Mouse (Mus musculus) CH12.LX (cell line): ENCODE results near the gene Acyp2. TPM values are rescaled to one million over a fixed set of nuclear protein-coding genes. Genes with fewer than 3 reads are reported as not detected.

ENCODE experiments used
- DNase-seq: peaks from one replicate; pipeline ENCODE4 v3.0.0-alpha.2; 2013; ENCODE audit errors: extremely low read depth
- H3K27ac ChIP-seq: 2 replicates; pipeline ENCODE4 v1.5.1; 2012; ENCODE audit warnings: low read depth, mild to moderate bottlenecking, control low read depth, moderate library complexity; ENCODE audit not compliant: insufficient read depth
- H3K27me3 ChIP-seq: replicated peaks from 2 replicates; pipeline ENCODE3; 2012; ENCODE audit warnings: inconsistent platforms
- H3K36me3 ChIP-seq, 2 experiments: replicated peaks in 1 of 2; 2 replicates each; pipeline versions ENCODE3 to v1.6.1; 2012; ENCODE audit warnings: inconsistent platforms in 1 of 2, low read length in 1 of 2, mild to moderate bottlenecking in 1 of 2, mixed read lengths in 1 of 2, moderate library complexity in 1 of 2; ENCODE audit not compliant: control insufficient read depth in 1 of 2, insufficient read depth in 1 of 2
- H3K4me1 ChIP-seq, 2 experiments: 2 replicates each; pipeline ENCODE4 v1.6.1; 2012; ENCODE audit warnings: inconsistent platforms in 1 of 2, moderate library complexity in 1 of 2; ENCODE audit not compliant: insufficient read depth in 2 of 2, control insufficient read depth in 1 of 2
- H3K4me2 ChIP-seq: 2 replicates; pipeline ENCODE4 v1.6.1; 2012; ENCODE audit warnings: low read depth, mild to moderate bottlenecking, control low read depth; ENCODE audit not compliant: poor library complexity, insufficient read depth, severe bottlenecking
- H3K4me3 ChIP-seq, 3 experiments: fragments of 150-350 bp in 1 of 3; sonication (generic) in 1 of 3; replicated peaks in 1 of 3; 2 replicates each; pipeline versions ENCODE3 to v1.5.1; 2011 to 2012; ENCODE audit warnings: low read depth in 2 of 3, low read length in 2 of 3, mild to moderate bottlenecking in 2 of 3, moderate library complexity in 2 of 3, control low read depth in 1 of 3, improper control_type of control experiment in 1 of 3, inconsistent platforms in 1 of 3, mixed read lengths in 1 of 3; ENCODE audit not compliant: poor library complexity in 1 of 3
- H3K79me2 ChIP-seq: replicated peaks from 2 replicates; pipeline ENCODE4 v1.6.1; 2012; ENCODE audit warnings: mild to moderate bottlenecking, moderate library complexity; ENCODE audit not compliant: control insufficient read depth, poor library complexity, insufficient read depth, severe bottlenecking; ENCODE audit errors: extremely low read depth
- H3K9ac ChIP-seq: 2 replicates; pipeline ENCODE4 v1.6.1; 2012; ENCODE audit warnings: low read depth, mild to moderate bottlenecking, control low read depth, moderate library complexity; ENCODE audit not compliant: insufficient read depth
- H3K9me3 ChIP-seq: replicated peaks from 2 replicates; pipeline ENCODE3; 2012; ENCODE audit warnings: low read length, inconsistent platforms, mixed read lengths
- CHD1 ChIP-seq: IDR thresholded peaks from 2 replicates; pipeline ENCODE4 v1.6.1; 2012; ENCODE audit warnings: low read depth, low read length, improper control_type of control experiment, inconsistent platforms
- CHD2 ChIP-seq: IDR thresholded peaks from 2 replicates; pipeline ENCODE4 v1.6.1; 2011; ENCODE audit warnings: low read length, improper control_type of control experiment
- CTCF ChIP-seq, 2 experiments: IDR thresholded peaks in 1 of 2; conservative IDR thresholded peaks in 1 of 2; 2 replicates each; pipeline ENCODE4 v1.5.1; 2011 to 2012; ENCODE audit warnings: low read depth in 2 of 2, low read length in 2 of 2, improper control_type of control experiment in 1 of 2, inconsistent platforms in 1 of 2, mild to moderate bottlenecking in 1 of 2, moderate library complexity in 1 of 2
- E2F4 ChIP-seq: IDR thresholded peaks from 2 replicates; pipeline ENCODE4 v1.6.1; 2011; ENCODE audit warnings: low read depth, low read length, improper control_type of control experiment; ENCODE audit not compliant: insufficient replicate concordance
- ELF1 ChIP-seq: IDR thresholded peaks from 2 replicates; pipeline ENCODE4 v1.6.1; 2014; ENCODE audit warnings: low read depth, mild to moderate bottlenecking, inconsistent platforms, low read length, improper control_type of control experiment
- EP300 ChIP-seq: IDR thresholded peaks from 2 replicates; pipeline ENCODE4 v1.6.1; 2011; ENCODE audit warnings: low read length, improper control_type of control experiment
- ETS1 ChIP-seq: conservative IDR thresholded peaks from 2 replicates; pipeline ENCODE4 v1.6.1; 2012; ENCODE audit warnings: low read depth, mild to moderate bottlenecking, inconsistent platforms, low read length, improper control_type of control experiment, moderate library complexity
- GABPA ChIP-seq: IDR thresholded peaks from 2 replicates; pipeline ENCODE4 v1.6.1; 2012; ENCODE audit warnings: low read depth, low read length, improper control_type of control experiment, inconsistent platforms; ENCODE audit not compliant: insufficient replicate concordance
- HCFC1 ChIP-seq: IDR thresholded peaks from 2 replicates; pipeline ENCODE4 v1.6.1; 2012; ENCODE audit warnings: low read depth, mild to moderate bottlenecking, inconsistent platforms, low read length, improper control_type of control experiment
- JUN ChIP-seq: IDR thresholded peaks from 2 replicates; pipeline ENCODE4 v1.6.1; 2011; ENCODE audit warnings: low read depth, mild to moderate bottlenecking, low read length, improper control_type of control experiment, moderate library complexity; ENCODE audit not compliant: insufficient read depth
- JUND ChIP-seq: conservative IDR thresholded peaks from 2 replicates; pipeline ENCODE4 v1.6.1; 2011; ENCODE audit warnings: low read depth, low read length, improper control_type of control experiment
- MAFK ChIP-seq: IDR thresholded peaks from 2 replicates; pipeline ENCODE4 v1.6.1; 2011; ENCODE audit warnings: low read length, improper control_type of control experiment; ENCODE audit not compliant: insufficient replicate concordance
- MAX ChIP-seq: IDR thresholded peaks from 2 replicates; pipeline ENCODE4 v1.6.1; 2011; ENCODE audit warnings: low read length, improper control_type of control experiment
- MAZ ChIP-seq: IDR thresholded peaks from 2 replicates; pipeline ENCODE4 v1.6.1; 2012; ENCODE audit warnings: low read depth, mild to moderate bottlenecking, inconsistent platforms, low read length, improper control_type of control experiment, moderate library complexity
- MXI1 ChIP-seq: IDR thresholded peaks from 2 replicates; pipeline ENCODE4 v1.6.1; 2011; ENCODE audit warnings: mild to moderate bottlenecking, low read depth, low read length, improper control_type of control experiment
- MYC ChIP-seq: IDR thresholded peaks from 2 replicates; pipeline ENCODE4 v1.6.1; 2011; ENCODE audit warnings: low read depth, mild to moderate bottlenecking, improper control_type of control experiment, low read length
- NELFE ChIP-seq: IDR thresholded peaks from 2 replicates; pipeline ENCODE4 v1.6.1; 2011; ENCODE audit warnings: low read depth, low read length, improper control_type of control experiment
- PAX5 ChIP-seq: IDR thresholded peaks from 2 replicates; pipeline ENCODE4 v1.6.1; 2012; ENCODE audit warnings: low read length, inconsistent platforms, mixed read lengths
- RCOR1 ChIP-seq: conservative IDR thresholded peaks from 2 replicates; pipeline ENCODE4 v1.6.1; 2012; ENCODE audit warnings: low read depth, mild to moderate bottlenecking, inconsistent platforms, low read length, improper control_type of control experiment
- SIN3A ChIP-seq: IDR thresholded peaks from 2 replicates; pipeline ENCODE4 v1.6.1; 2012; ENCODE audit warnings: low read length, improper control_type of control experiment, inconsistent platforms
- USF2 ChIP-seq: conservative IDR thresholded peaks from 2 replicates; pipeline ENCODE4 v1.6.1; 2011; ENCODE audit warnings: low read depth, low read length, improper control_type of control experiment
- ZC3H11A ChIP-seq: IDR thresholded peaks from 2 replicates; pipeline ENCODE4 v1.6.1; 2012; ENCODE audit warnings: low read depth, mild to moderate bottlenecking, inconsistent platforms, low read length, improper control_type of control experiment
- ZMIZ1 ChIP-seq: IDR thresholded peaks from 2 replicates; pipeline ENCODE4 v1.6.1; 2012; ENCODE audit warnings: low read depth, mild to moderate bottlenecking, inconsistent platforms, low read length, improper control_type of control experiment
- ZNF384 ChIP-seq: IDR thresholded peaks from 2 replicates; pipeline ENCODE4 v1.6.1; 2012; ENCODE audit warnings: low read depth, low read length, improper control_type of control experiment, inconsistent platforms
- dilution Hi-C: fragments of 300-500 bp; cut with MboI; formaldehyde crosslinking; loops from 2 replicates; pipeline ENCODE4 v1.14.3; 2020; ENCODE audit warnings: low sequenced_read_pairs; ENCODE audit not compliant: extremely low pct_unique_long_range_greater_than_20kb, extremely low pct_ligation_motif_present
- in situ Hi-C: fragments of 300-500 bp; cut with MboI; formaldehyde crosslinking; loops from 3 replicates; pipeline ENCODE4 v1.14.3; 2019; ENCODE audit warnings: low sequenced_read_pairs, low pct_ligation_motif_present, low pct_unique_long_range_greater_than_20kb, mixed read lengths
- polyA plus RNA-seq: library from polyadenylated mRNA; unstranded; fragments of >175 nt; gene quantifications from 2 replicates; pipeline ENCODE4 v1.2.1, GENCODE M21; 2012; ENCODE audit warnings: low read depth; ENCODE audit not compliant: insufficient read length
- total RNA-seq, 2 experiments: library from RNA; depleted of rRNA; stranded (reverse); fragments of 300-350 nt in 1 of 2; fragments of >200 nt in 1 of 2; gene quantifications; 2 replicates each; pipeline ENCODE4 v1.2.3; 2012 to 2014

Acyp2 gene
- total and polyA plus RNA-seq, 3 experiments: 0.17 to 3.1 (median 1.7) TPM

- Histone ChIP-seq H3K9ac (no peak overlapping the region), H3K27me3 (no peaks in the 10 kb centered on the region), H3K4me1 (no peaks in the 10 kb centered on the region), H3K9me3 (no peaks in the 10 kb centered on the region), H3K27ac (no peak overlapping the region), H3K79me2 (no peaks in the 10 kb centered on the region), H3K4me3 (no peak overlapping the region)
- dilution Hi-C loops: no loop called here
- DNase-seq: no peak
- no peak for TF ChIP-seq NELFE
- TF ChIP-seq GABPA: no peak
- no peak for TF ChIP-seq CTCF (conservative IDR thresholded peaks at IDR 0.05 in 1 of 2, IDR thresholded peaks at IDR 0.05 in 1 of 2; ENCODE audit: low read depth in 2 of 2, low read length in 2 of 2)
- no peak for TF ChIP-seq MAFK
- no peak for TF ChIP-seq EP300
- no peak for TF ChIP-seq PAX5
- no peak for TF ChIP-seq MXI1
- no peak for TF ChIP-seq CHD2
- no peak for TF ChIP-seq JUND
- no peak for TF ChIP-seq ZNF384
- no peak for TF ChIP-seq ZC3H11A
- no peak for TF ChIP-seq ELF1
- TF ChIP-seq E2F4: no peak
- TF ChIP-seq ZMIZ1: no peak
- TF ChIP-seq MAZ: no peak
- TF ChIP-seq SIN3A: no peak
- TF ChIP-seq MAX: no peak
- no peak for TF ChIP-seq MYC
- TF ChIP-seq JUN: no peak
- TF ChIP-seq, all 38 proteins: peak for 0
- H3K4me2 ChIP-seq: no peak overlapping the region
- H3K36me3 ChIP-seq: no peaks in the 10 kb centered on the region
- in situ Hi-C loops: no loop called here
Observed at GRCm38 (mm10) chr11:30560215-30560614, 89.2 kb downstream of the Acyp2 start.

GRCm38 (mm10) chr11:30553408-30553807 lies 96.0 kb downstream of the Acyp2 start:
- Histone ChIP-seq H3K4me3 (no peak overlapping the region), H3K36me3 (no peaks in the 10 kb centered on the region), H3K27me3 (no peaks in the 10 kb centered on the region), H3K4me1 (no peaks in the 10 kb centered on the region), H3K27ac (no peak overlapping the region), H3K4me2 (no peak overlapping the region), H3K9me3 (no peaks in the 10 kb centered on the region), H3K9ac (no peak overlapping the region), H3K79me2 (no peaks in the 10 kb centered on the region)
- no peak for DNase-seq
- no peak for TF ChIP-seq ETS1
- no peak for TF ChIP-seq RCOR1
- no peak for TF ChIP-seq NELFE
- TF ChIP-seq MXI1: no peak
- TF ChIP-seq JUN: no peak
- no peak for TF ChIP-seq MAFK
- no peak for TF ChIP-seq MAX
- TF ChIP-seq MAZ: no peak
- no peak for TF ChIP-seq CHD1
- no peak for TF ChIP-seq HCFC1
- TF ChIP-seq ELF1: no peak
- TF ChIP-seq USF2: no peak
- TF ChIP-seq CTCF (conservative IDR thresholded peaks at IDR 0.05 in 1 of 2, IDR thresholded peaks at IDR 0.05 in 1 of 2; ENCODE audit: low read depth in 2 of 2, low read length in 2 of 2): no peak
- in situ Hi-C loops: no loop called here
- dilution Hi-C loops: no loop called here
